Mouse (Mus musculus) embryonic facial prominence, embryonic 15.5 days (tissue): ENCODE measurements around the gene Plin3. TPM values are rescaled to one million over a fixed set of nuclear protein-coding genes. Genes with fewer than 3 reads are reported as not detected.

Source experiments
- ATAC-seq: fragments of 200-750 bp; cut with Nextera tagmentation; 2 replicates; pipeline ENCODE4 v1.8.0; 2017; ENCODE audit warnings: low read depth, moderate TSS enrichment; ENCODE audit not compliant: insufficient number of reproducible peaks, low FRiP score, low TSS enrichment
- H3K27ac ChIP-seq: fragments of 300-500 bp; sonication (generic); replicated peaks from 2 replicates; pipeline ENCODE4 v1.5.1; 2015; ENCODE audit warnings: mild to moderate bottlenecking, inconsistent platforms
- H3K27me3 ChIP-seq: fragments of 300-500 bp; sonication (generic); 2 replicates; pipeline ENCODE4 v1.6.1; 2015; ENCODE audit warnings: inconsistent platforms
- H3K36me3 ChIP-seq: fragments of 300-500 bp; sonication (generic); 2 replicates; pipeline ENCODE4 v1.6.1; 2015; ENCODE audit warnings: mild to moderate bottlenecking, inconsistent platforms
- H3K4me1 ChIP-seq: fragments of 300-500 bp; sonication (generic); 2 replicates; pipeline ENCODE4 v1.6.1; 2015; ENCODE audit warnings: inconsistent platforms
- H3K4me2 ChIP-seq: fragments of 300-500 bp; sonication (generic); replicated peaks from 2 replicates; pipeline ENCODE4 v1.6.1; 2015; ENCODE audit warnings: mild to moderate bottlenecking, inconsistent platforms
- H3K4me3 ChIP-seq: fragments of 300-500 bp; sonication (generic); replicated peaks from 2 replicates; pipeline ENCODE4 v1.5.1; 2015; ENCODE audit warnings: mild to moderate bottlenecking, inconsistent platforms
- H3K9ac ChIP-seq: fragments of 300-500 bp; sonication (generic); 2 replicates; pipeline ENCODE4 v1.6.1; 2015; ENCODE audit warnings: inconsistent platforms
- H3K9me3 ChIP-seq: fragments of 300-500 bp; sonication (generic); replicated peaks from 2 replicates; pipeline ENCODE4 v1.6.1; 2016; ENCODE audit warnings: inconsistent platforms
- WGBS: fragments of 180-500 bp; shearing (Covaris S2); methylation state at CpG from one replicate; pipeline ENCODE4 v1.1.7; 2015; 5-methylcytosine and 5-hydroxymethylcytosine counted together
- microRNA counts: library from miRNA; unstranded; fragments of <30 nt; microRNA quantifications from one replicate; lab custom pipeline; 2016
- microRNA-seq: library from miRNA; unstranded; fragments of <30 nt; microRNA quantifications from one replicate; pipeline ENCODE4, GENCODE M21; 2016; ENCODE audit warnings: borderline number of aligned reads
- polyA plus RNA-seq: library from polyadenylated mRNA; unstranded; fragments of >200 nt; fragmentation: Nextera tagmentation; extraction: Ambion mirVana; gene quantifications from 2 replicates; pipeline ENCODE4 v1.2.1, GENCODE M21; 2015

Plin3 gene
- polyA plus RNA-seq, 1 experiment from 2014 or later, result 89.5 TPM

GRCm38 (mm10) chr17:56233818-56234469 is 58.7 kb downstream of the Plin3 start:
- ATAC-seq, result 0 out of 2 replicates have a peak, but pooled peaks have one; percentile 53
- no peak overlapping the region for H3K4me2 ChIP-seq
- no peaks in the 10 kb centered on the region for H3K9me3 ChIP-seq
- no peaks in the 10 kb centered on the region for H3K4me1 ChIP-seq
- no peak overlapping the region for H3K4me3 ChIP-seq
- H3K27ac ChIP-seq, result no peak overlapping the region
- H3K9ac ChIP-seq, result no peak overlapping the region
- WGBS, result 5% methylated on average over 14 of the region's 14 CpGs
- H3K27me3 ChIP-seq, result no peaks in the 10 kb centered on the region
- H3K36me3 ChIP-seq, result no peaks in the 10 kb centered on the region

- Histone ChIP-seq H3K9me3 (no peaks in the 10 kb centered on the region), H3K27me3 (no peaks in the 10 kb centered on the region), H3K9ac (no peak overlapping the region), H3K4me3 (no peak overlapping the region), H3K4me2 (no peak overlapping the region), H3K4me1 (no peaks in the 10 kb centered on the region), H3K36me3 (no peaks in the 10 kb centered on the region), H3K27ac (no peak overlapping the region)
- 38% methylated on average over 8 of the region's 8 CpGs for WGBS
- ATAC-seq, result no peak
Observed at GRCm38 (mm10) chr17:56233389-56233788, 59.3 kb downstream of the Plin3 start.

- H3K4me3 ChIP-seq, result no peak overlapping the region
- no peak for ATAC-seq
- H3K9ac ChIP-seq, result no peak overlapping the region
- H3K27ac ChIP-seq, result no peak overlapping the region
- no peak overlapping the region for H3K4me2 ChIP-seq
- H3K36me3 ChIP-seq, result no peaks in the 10 kb centered on the region
- no peaks in the 10 kb centered on the region for H3K4me1 ChIP-seq
- H3K9me3 ChIP-seq, result no peaks in the 10 kb centered on the region
- no peaks in the 10 kb centered on the region for H3K27me3 ChIP-seq
- WGBS, result 59% methylated on average over 10 of the region's 10 CpGs
Observed at GRCm38 (mm10) chr17:56229943-56230342, 62.7 kb downstream of the Plin3 start.

MicroRNAs within 50 kb of the gene (microRNA counts, 519-probe panel; counts per million panel counts)
- 2,331 counts per million, percentile 53 among the panel's probes with 10 or more counts for microRNA mmu-miR-7b (lab: Ali Mortazavi, UCI)

Small RNAs within 50 kb of the gene (microRNA-seq; reads per million reads assigned to microRNA genes)
- gene Mir7b, result 24.3 reads per million, percentile 39 among the genes with 10 or more reads in this experiment

Other genes starting within 250 kb of the Plin3 start
- gene Ubxn6, start 217.8 kb downstream of the Plin3 start, polyA plus RNA-seq, result 46.4 and 51.6 TPM in 2 replicates
- 112 and 119 TPM in 2 replicates for gene Hdgfl2, start 213.2 kb downstream of the Plin3 start, polyA plus RNA-seq
- 0.08 TPM in 1 of 2 replicates, not detected in the other for gene Plin4, start 183.1 kb downstream of the Plin3 start, polyA plus RNA-seq
- 0.72 and 1.2 TPM in 2 replicates for gene Plin5, start 175.3 kb downstream of the Plin3 start, polyA plus RNA-seq
- gene Lrg1, start 170.9 kb downstream of the Plin3 start, polyA plus RNA-seq, result 1.4 and 1.8 TPM in 2 replicates
- 4.2 and 4.6 TPM in 2 replicates for gene Sema6b, start 152.5 kb downstream of the Plin3 start, polyA plus RNA-seq
- 13.9 and 14.5 TPM in 2 replicates for gene Tnfaip8l1, start 130.4 kb downstream of the Plin3 start, polyA plus RNA-seq
- 102 and 108 TPM in 2 replicates for gene Mydgf, start 109.0 kb downstream of the Plin3 start, polyA plus RNA-seq
- 37.1 and 40.9 TPM in 2 replicates for gene Dpp9, start 74.0 kb downstream of the Plin3 start, polyA plus RNA-seq
- 15.0 and 15.4 TPM in 2 replicates for gene Fem1a, start 36.1 kb downstream of the Plin3 start, polyA plus RNA-seq
- 6.7 and 7.4 TPM in 2 replicates for gene Ticam1, start 16.1 kb downstream of the Plin3 start, polyA plus RNA-seq
- 0.33 TPM in 1 of 2 replicates, not detected in the other for gene Arrdc5, start 7.4 kb upstream of the Plin3 start, polyA plus RNA-seq
- gene Uhrf1, start 10.4 kb upstream of the Plin3 start, polyA plus RNA-seq, result 110 and 113 TPM in 2 replicates
- 40.1 and 43.6 TPM in 2 replicates for gene Kdm4b, start 33.2 kb upstream of the Plin3 start, polyA plus RNA-seq
- gene Ptprs, start 183.6 kb upstream of the Plin3 start, polyA plus RNA-seq, result 116 and 118 TPM in 2 replicates
- not detected in 2 replicates for gene Znrf4, start 219.6 kb upstream of the Plin3 start, polyA plus RNA-seq